Mouse (Mus musculus) forebrain, embryonic 12.5 days (tissue): ENCODE measurements at regions not wholly inside any gene's neighbourhood (a gene's known extent, or its start where the extent isn't known, plus 50 kb on each side); places are given as distances from the start of the nearest gene placed in this dataset.

ENCODE experiments used
- ATAC-seq: fragments of 200-750 bp; cut with Nextera tagmentation; 2 replicates; pipeline ENCODE4 v1.8.0; 2017; ENCODE audit warnings: moderate TSS enrichment; ENCODE audit not compliant: low FRiP score
- H3K27ac ChIP-seq: fragments of 300-500 bp; sonication (generic); 2 replicates; pipeline ENCODE4 v1.5.1; 2016; ENCODE audit warnings: mild to moderate bottlenecking
- H3K27me3 ChIP-seq: fragments of 300-500 bp; sonication (generic); 2 replicates; pipeline ENCODE4 v1.6.1; 2016; ENCODE audit warnings: mild to moderate bottlenecking
- H3K36me3 ChIP-seq: fragments of 300-500 bp; sonication (generic); replicated peaks from 2 replicates; pipeline ENCODE4 v1.6.1; 2016; ENCODE audit warnings: mild to moderate bottlenecking
- H3K4me1 ChIP-seq: fragments of 300-500 bp; sonication (generic); 2 replicates; pipeline ENCODE4 v1.6.1; 2016
- H3K4me2 ChIP-seq: fragments of 300-500 bp; sonication (generic); 2 replicates; pipeline ENCODE4 v1.6.1; 2016; ENCODE audit warnings: mild to moderate bottlenecking, moderate library complexity
- H3K4me3 ChIP-seq: fragments of 300-500 bp; sonication (generic); replicated peaks from 2 replicates; pipeline ENCODE4 v1.5.1; 2016; ENCODE audit warnings: mild to moderate bottlenecking
- H3K9ac ChIP-seq: fragments of 300-500 bp; sonication (generic); 2 replicates; pipeline ENCODE4 v1.6.1; 2016; ENCODE audit warnings: mild to moderate bottlenecking
- H3K9me3 ChIP-seq: fragments of 300-500 bp; sonication (generic); 2 replicates; pipeline ENCODE4 v1.6.1; 2016
- WGBS: fragments of 180-500 bp; shearing (Covaris S2); methylation state at CpG from one replicate; pipeline ENCODE4 v1.1.7; 2016; 5-methylcytosine and 5-hydroxymethylcytosine counted together

DNA sequence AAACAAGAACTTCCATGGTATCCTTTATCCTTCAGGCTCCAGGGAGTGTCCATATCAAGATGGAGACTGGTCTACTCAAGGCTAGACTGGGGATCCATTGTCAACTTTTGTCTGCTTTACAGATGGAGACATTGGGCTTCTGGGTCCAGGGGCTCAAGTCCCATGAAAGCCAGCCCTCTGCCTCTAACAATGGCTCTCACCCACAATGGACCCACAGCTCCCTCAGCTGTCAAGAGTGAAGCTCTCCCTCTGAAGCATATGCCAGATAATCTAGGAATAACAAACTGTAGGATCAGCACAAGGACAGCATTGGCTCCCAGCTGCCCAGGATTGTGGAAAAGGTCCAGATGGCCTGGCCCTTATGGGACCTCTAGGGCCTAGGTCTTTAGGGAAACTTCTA lies 302.3 kb downstream of the Mroh4 start:
- H3K27ac ChIP-seq, result no peak overlapping the region
- no peaks in the 10 kb centered on the region for H3K27me3 ChIP-seq

DNA sequence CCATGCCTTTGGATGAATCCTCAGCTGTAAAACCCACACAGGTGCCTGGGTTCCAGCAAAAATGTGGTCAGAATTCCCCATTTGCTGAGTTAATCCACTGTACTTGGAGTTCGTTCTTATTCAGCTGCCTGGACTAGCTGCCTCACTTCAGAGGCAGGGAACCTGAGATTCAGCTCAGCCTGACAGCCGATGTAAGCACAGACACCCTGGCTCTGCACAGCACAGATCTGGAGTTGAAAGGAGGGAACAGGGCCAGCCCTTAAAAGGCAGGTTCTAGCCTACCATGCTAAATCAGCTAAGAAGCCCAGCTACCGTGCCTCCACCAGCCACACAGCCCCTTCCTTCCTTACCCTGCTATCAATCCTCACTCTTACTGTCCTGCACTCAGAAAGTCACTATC lies 306.0 kb downstream of the Mroh4 start:
- Histone ChIP-seq H3K27me3 (no peaks in the 10 kb centered on the region), H3K27ac (no peak overlapping the region), H3K4me3 (no peak overlapping the region), H3K4me2 (no peak overlapping the region), H3K4me1 (peaks cover 17% of the 10 kb centered on the region), H3K36me3 (no peaks in the 10 kb centered on the region), H3K9ac (no peak overlapping the region), H3K9me3 (no peaks in the 10 kb centered on the region)
- WGBS, result 63% methylated on average over 3 of the region's 3 CpGs
- ATAC-seq, result no peak

More for the DNA sequence above, 302.3 kb downstream of the Mroh4 start:
- ATAC-seq, result no peak
- Histone ChIP-seq H3K9ac (no peak overlapping the region), H3K36me3 (no peaks in the 10 kb centered on the region), H3K4me3 (no peak overlapping the region), H3K4me1 (peaks cover 9% of the 10 kb centered on the region), H3K9me3 (no peaks in the 10 kb centered on the region), H3K4me2 (no peak overlapping the region)

DNA sequence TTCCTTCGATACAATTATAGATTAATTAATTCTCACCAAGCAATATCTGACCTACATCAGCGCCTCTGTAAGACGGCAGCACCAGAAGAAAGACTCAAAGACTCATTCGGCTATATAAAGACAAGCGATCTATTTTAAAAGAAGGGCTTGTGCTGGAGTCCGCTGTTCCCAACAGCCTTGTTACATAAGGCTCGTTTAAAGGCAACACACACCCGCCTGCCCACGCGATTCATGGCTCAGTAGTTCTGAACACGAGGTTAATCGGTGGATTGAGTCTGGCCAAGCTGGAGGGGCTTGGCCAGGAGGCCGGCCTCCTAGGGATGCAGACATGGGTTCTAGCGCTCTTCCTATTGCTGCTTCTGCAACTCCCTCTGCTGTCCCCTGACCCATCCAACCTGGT lies 306.9 kb downstream of the Mroh4 start:
- no peak overlapping the region for H3K4me3 ChIP-seq
- peaks cover 17% of the 10 kb centered on the region for H3K4me1 ChIP-seq
- H3K9me3 ChIP-seq, result no peaks in the 10 kb centered on the region
- no peak; the same call in 1 of the 2 replicates for ATAC-seq
- WGBS, result 48% methylated on average over 14 of the region's 14 CpGs
- H3K4me2 ChIP-seq, result no peak overlapping the region
- no peak overlapping the region for H3K27ac ChIP-seq
- no peaks in the 10 kb centered on the region for H3K36me3 ChIP-seq
- no peaks in the 10 kb centered on the region for H3K27me3 ChIP-seq
- no peak overlapping the region for H3K9ac ChIP-seq

DNA sequence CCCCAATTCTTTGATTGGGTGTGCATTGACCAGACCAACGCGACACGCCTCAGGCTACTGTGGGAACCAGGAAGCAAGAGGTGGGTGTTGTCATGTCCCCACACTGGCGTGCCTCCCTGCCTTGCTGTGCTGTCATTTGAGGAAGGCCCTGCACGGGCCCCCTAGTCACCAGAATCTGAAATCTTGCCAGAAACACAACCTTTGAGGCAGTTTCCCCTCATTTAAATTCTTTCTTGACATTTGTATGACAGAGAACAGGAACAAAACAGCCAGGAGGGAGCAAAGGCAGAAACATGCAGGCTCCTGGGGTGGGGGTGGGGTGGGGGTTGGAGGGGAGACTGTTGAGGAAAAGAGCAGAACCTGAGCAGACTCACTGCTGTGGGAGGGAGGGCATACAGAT lies 309.5 kb downstream of the Mroh4 start:
- no peak overlapping the region for H3K4me2 ChIP-seq
- 71% methylated on average over 5 of the region's 5 CpGs for WGBS

DNA sequence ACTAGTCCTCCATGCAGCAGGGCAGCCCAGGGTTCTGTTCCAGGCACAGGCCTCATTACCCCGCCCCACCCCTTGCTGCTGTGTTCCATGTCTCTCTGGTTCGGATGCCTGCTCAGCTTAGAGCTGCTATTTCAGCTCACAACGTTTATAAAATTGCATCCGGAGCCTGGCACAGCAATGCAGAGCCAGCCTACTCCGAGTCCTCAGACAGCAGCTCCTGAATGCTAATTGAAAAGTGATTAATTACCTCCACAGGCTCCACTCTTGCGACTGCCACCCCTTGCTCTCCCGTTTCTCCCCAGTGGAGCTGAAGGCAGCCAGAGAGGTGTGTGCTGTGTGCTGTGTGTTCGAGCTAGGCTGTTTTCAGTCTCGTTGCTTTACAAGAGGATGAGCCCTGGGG lies 310.6 kb downstream of the Mroh4 start:
- Histone ChIP-seq H3K36me3 (no peaks in the 10 kb centered on the region), H3K4me3 (no peak overlapping the region), H3K27ac (no peak overlapping the region), H3K4me1 (peaks cover 24% of the 10 kb centered on the region), H3K9ac (no peak overlapping the region), H3K4me2 (no peak overlapping the region), H3K9me3 (no peaks in the 10 kb centered on the region), H3K27me3 (no peaks in the 10 kb centered on the region)
- 40% methylated on average over 9 of the region's 9 CpGs for WGBS
- no peak; the same call in 1 of the 2 replicates for ATAC-seq

More for the DNA sequence above, 309.5 kb downstream of the Mroh4 start:
- Histone ChIP-seq H3K4me3 (no peak overlapping the region), H3K9ac (no peak overlapping the region), H3K36me3 (no peaks in the 10 kb centered on the region), H3K27ac (no peak overlapping the region), H3K9me3 (no peaks in the 10 kb centered on the region), H3K27me3 (no peaks in the 10 kb centered on the region), H3K4me1 (peaks cover 24% of the 10 kb centered on the region)
- no peak for ATAC-seq

DNA sequence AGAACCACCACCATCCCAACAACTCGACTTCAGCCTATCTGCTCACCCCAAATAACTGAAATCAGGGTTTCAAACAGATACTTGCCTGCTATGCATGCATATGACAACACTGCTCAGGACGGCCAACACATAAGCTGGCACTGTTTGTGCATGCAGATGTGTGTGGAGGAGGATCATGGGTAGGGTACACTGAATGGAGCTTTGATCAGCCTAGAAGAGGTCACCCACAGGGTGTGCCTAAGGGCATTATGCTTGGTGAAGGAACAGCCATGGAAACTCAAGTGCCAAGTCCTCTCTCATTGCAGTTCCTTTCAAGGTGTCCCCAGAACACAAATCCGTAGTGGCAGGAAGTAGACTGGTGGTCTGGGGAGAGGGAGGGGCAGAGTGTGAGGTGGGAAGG lies 316.7 kb downstream of the Mroh4 start:
- Histone ChIP-seq H3K27ac (no peak overlapping the region), H3K4me3 (no peak overlapping the region), H3K4me1 (peaks cover 29% of the 10 kb centered on the region), H3K4me2 (no peak overlapping the region), H3K9ac (no peak overlapping the region), H3K36me3 (no peaks in the 10 kb centered on the region), H3K27me3 (no peaks in the 10 kb centered on the region), H3K9me3 (no peaks in the 10 kb centered on the region)
- no peak for ATAC-seq
- 70% methylated on average over 3 of the region's 3 CpGs for WGBS

DNA sequence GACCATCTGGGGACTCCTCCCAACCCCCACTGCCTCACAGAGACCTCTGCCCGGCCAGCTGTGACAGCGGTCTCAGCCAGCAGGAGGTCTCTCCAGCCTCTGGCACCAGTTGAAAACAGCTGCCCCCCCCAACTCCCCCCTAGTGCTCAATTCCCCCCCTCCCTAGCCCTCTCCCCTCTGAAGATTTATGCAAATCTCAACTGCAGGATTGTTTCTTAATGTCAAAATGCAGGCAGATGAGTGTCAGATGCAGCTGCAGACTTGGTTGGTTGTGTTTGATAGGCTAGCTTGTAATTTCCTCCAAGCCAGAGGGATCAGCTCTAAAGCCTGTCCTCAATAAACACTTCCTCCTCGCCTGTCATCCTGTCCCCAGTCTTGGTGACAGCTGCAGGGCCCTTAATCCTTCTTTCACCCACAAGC lies 317.7 kb downstream of the Mroh4 start:
- Histone ChIP-seq H3K9me3 (no peaks in the 10 kb centered on the region), H3K27ac (peak overlapping the region; percentile 56; the same call in 1 of the 2 replicates), H3K27me3 (no peaks in the 10 kb centered on the region), H3K4me1 (peaks cover 29% of the 10 kb centered on the region), H3K36me3 (no peaks in the 10 kb centered on the region), H3K4me2 (no peak overlapping the region), H3K4me3 (no peak overlapping the region), H3K9ac (no peak overlapping the region)
- peak; percentile 30; the same call in 1 of the 2 replicates for ATAC-seq
- 8% methylated on average over 3 of the region's 3 CpGs for WGBS

DNA sequence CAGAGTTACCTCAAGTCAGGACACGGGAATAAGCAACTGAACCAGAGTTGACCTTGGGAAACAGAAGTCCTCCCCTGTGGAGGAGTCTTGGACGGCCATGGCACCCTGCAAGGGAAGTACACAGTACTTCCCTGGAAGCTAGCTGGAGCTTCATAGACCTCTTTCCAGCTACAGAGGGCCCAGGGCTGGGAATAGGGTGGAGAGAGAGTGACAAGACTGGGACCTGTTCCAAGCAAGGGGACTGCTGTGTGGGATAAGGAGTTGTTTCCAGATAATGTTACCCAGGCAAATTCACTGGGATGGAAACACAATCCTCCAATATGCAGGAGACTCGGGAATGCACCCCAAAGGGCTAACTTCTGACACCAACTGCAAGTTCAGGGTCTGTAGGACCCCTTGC lies 325.1 kb downstream of the Mroh4 start:
- peaks cover 2% of the 10 kb centered on the region; the same call in 1 of the 2 replicates for H3K27me3 ChIP-seq
- 74% methylated on average over 3 of the region's 3 CpGs for WGBS
- no peak for ATAC-seq
- H3K9me3 ChIP-seq, result no peaks in the 10 kb centered on the region
- no peaks in the 10 kb centered on the region for H3K4me1 ChIP-seq
- no peaks in the 10 kb centered on the region for H3K36me3 ChIP-seq
- H3K4me3 ChIP-seq, result no peak overlapping the region
- H3K9ac ChIP-seq, result no peak overlapping the region
- no peak overlapping the region for H3K27ac ChIP-seq
- no peak overlapping the region for H3K4me2 ChIP-seq

DNA sequence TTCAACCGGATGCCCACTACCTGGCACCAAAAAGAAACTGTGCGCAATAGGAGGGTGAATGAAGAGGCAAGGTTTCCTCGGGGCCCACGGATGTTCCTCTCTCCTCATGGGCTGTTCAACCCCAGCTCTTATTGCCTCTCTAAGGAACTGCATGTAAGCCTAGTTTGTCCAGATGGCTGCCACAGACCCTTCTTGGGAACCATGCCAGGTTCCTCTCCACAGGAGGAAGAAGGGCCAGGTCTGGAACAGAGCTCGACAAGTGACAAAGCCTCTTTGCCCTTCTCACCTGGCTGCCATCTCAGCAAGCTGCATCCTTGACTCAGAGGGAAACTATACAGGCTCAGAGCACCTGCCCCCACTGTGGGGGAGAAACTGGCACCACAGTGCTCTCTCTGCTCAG lies 329.6 kb downstream of the Mroh4 start:
- no peak overlapping the region for H3K4me3 ChIP-seq
- no peaks in the 10 kb centered on the region for H3K36me3 ChIP-seq
- no peak overlapping the region for H3K27ac ChIP-seq
- ATAC-seq, result no peak
- no peak overlapping the region for H3K9ac ChIP-seq
- peaks cover 5% of the 10 kb centered on the region; the same call in 1 of the 2 replicates for H3K27me3 ChIP-seq
- no peaks in the 10 kb centered on the region for H3K4me1 ChIP-seq
- no peak overlapping the region for H3K4me2 ChIP-seq
- WGBS, result 92% methylated on average over 5 of the region's 5 CpGs
- H3K9me3 ChIP-seq, result no peaks in the 10 kb centered on the region

DNA sequence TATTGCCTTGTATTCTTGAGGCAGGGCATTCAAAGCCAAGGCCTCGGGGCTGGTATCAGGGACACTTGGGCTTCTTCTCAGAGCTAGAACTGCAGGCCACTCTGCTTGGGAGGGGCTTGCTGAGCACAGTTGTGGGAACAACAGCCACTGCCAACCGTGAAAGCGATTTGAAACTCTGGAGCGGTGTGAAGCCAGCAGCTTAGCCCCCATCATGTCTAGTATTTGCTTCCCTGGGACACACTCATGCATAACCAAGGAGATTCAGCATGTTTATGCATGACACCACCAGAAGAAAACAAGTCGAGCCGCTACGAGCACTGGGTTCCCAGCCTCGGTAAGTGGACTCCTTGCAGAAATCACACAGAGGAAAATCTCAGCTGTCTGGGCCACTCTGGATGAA lies 339.9 kb downstream of the Mroh4 start:
- no peak overlapping the region for H3K9ac ChIP-seq
- no peak overlapping the region for H3K4me3 ChIP-seq
- ATAC-seq, result no peak
- no peak overlapping the region for H3K4me2 ChIP-seq
- H3K9me3 ChIP-seq, result no peaks in the 10 kb centered on the region
- WGBS, result 63% methylated on average over 8 of the region's 8 CpGs
- H3K27ac ChIP-seq, result no peak overlapping the region
- H3K4me1 ChIP-seq, result peaks cover 15% of the 10 kb centered on the region; the same call in 1 of the 2 replicates
- H3K36me3 ChIP-seq, result no peaks in the 10 kb centered on the region
- no peaks in the 10 kb centered on the region for H3K27me3 ChIP-seq

DNA sequence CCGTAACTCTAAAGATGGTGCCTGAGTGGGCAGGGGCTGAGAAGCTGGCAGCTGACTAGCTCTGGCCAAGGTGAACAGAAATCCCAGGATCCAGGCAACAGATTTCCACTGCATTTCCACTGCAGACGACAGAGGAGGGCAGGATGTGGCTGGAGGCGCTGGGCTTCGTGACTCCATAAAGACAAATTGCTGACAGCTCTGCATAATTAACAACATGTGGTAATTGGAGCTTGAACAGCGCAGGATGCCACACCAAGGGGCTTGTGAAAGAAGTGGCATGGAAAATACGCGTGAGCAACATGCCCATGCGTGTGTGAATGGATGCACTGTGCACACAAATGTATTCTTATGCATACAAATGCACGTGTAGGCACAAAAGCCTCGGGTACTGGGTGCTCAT lies 341.5 kb downstream of the Mroh4 start:
- Histone ChIP-seq H3K27me3 (no peaks in the 10 kb centered on the region), H3K4me1 (peaks cover 15% of the 10 kb centered on the region; the same call in 1 of the 2 replicates), H3K9ac (no peak overlapping the region), H3K27ac (no peak overlapping the region), H3K9me3 (no peaks in the 10 kb centered on the region), H3K36me3 (no peaks in the 10 kb centered on the region), H3K4me3 (no peak overlapping the region), H3K4me2 (no peak overlapping the region)
- WGBS, result 70% methylated on average over 10 of the region's 10 CpGs
- ATAC-seq, result no peak

DNA sequence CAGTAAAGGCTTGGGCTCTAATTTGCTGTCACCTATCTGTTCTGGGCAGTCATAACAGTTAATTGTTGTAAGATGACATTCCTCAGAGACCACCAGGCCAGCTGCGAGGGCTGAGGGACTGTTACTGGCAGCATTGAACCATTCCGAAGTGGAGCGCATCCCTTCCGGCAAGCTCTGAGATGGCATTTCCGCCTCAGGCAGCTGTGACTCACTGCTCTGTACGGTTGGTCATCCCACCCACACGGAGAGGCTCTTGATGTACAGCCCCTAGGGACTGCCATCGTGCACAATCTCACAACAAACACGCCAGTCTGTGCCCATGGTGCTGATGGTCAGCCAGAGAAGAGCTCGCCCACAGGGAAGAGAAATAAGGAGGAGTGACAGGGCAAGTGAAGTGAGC lies 342.0 kb downstream of the Mroh4 start:
- no peak overlapping the region for H3K9ac ChIP-seq
- no peak overlapping the region for H3K27ac ChIP-seq
- H3K27me3 ChIP-seq, result no peaks in the 10 kb centered on the region
- H3K4me1 ChIP-seq, result peaks cover 15% of the 10 kb centered on the region; the same call in 1 of the 2 replicates
- no peak for ATAC-seq
- no peaks in the 10 kb centered on the region for H3K36me3 ChIP-seq
- 88% methylated on average over 10 of the region's 10 CpGs for WGBS
- no peak overlapping the region for H3K4me3 ChIP-seq
- H3K9me3 ChIP-seq, result no peaks in the 10 kb centered on the region
- H3K4me2 ChIP-seq, result no peak overlapping the region

DNA sequence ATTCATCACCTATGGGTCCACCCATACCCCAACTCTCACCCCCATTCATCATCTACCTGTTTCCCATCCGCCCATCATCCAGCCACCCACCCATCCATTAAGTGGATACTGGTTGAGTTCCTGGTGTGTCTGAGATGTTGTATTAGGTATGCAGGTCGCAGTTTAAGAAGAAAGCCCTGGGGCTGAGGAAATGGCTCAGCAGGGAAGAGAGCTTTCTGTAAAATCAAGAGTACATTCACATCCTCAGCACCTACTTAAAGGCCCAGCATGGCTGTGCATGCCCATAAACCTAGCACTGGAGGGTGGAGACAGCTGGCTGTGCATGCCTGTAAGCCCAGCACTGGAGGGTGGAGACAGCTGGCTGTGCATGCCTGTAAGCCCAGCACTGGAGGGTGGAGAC lies 348.7 kb downstream of the Mroh4 start:
- H3K4me3 ChIP-seq, result no peak overlapping the region
- no peak for ATAC-seq
- no peaks in the 10 kb centered on the region for H3K27me3 ChIP-seq
- no peak overlapping the region for H3K4me2 ChIP-seq
- no peak overlapping the region for H3K27ac ChIP-seq
- H3K4me1 ChIP-seq, result peaks cover 4% of the 10 kb centered on the region
- no peaks in the 10 kb centered on the region for H3K9me3 ChIP-seq
- no peak overlapping the region for H3K9ac ChIP-seq
- H3K36me3 ChIP-seq, result no peaks in the 10 kb centered on the region
- WGBS, result 86% methylated on average over 2 of the region's 2 CpGs
